Mouse (Mus musculus) intestine, embryonic 16.5 days (tissue): ENCODE results near the gene Gm21852. TPM values are rescaled to one million over a fixed set of nuclear protein-coding genes. Genes with fewer than 3 reads are reported as not detected.
"Not testable (repeated sequence)": the region's sequence is repeated elsewhere in the genome, so short reads cannot be mapped to it uniquely, and the experiment has no call there.

Source experiments
- ATAC-seq: fragments of 200-750 bp; cut with Nextera tagmentation; 2 replicates; pipeline ENCODE4 v1.8.0; 2017; ENCODE audit warnings: moderate TSS enrichment, moderate library complexity
- H3K27ac ChIP-seq: fragments of 300-500 bp; sonication (generic); 2 replicates; pipeline ENCODE4 v1.5.1; 2014; ENCODE audit warnings: mild to moderate bottlenecking, low read length
- H3K27me3 ChIP-seq: fragments of 300-500 bp; sonication (generic); replicated peaks from 2 replicates; pipeline ENCODE4 v1.6.1; 2014; ENCODE audit warnings: low read length, control low read depth, mixed read lengths; ENCODE audit not compliant: control insufficient read depth, insufficient read depth
- H3K36me3 ChIP-seq: fragments of 300-500 bp; sonication (generic); 2 replicates; pipeline ENCODE4 v1.6.1; 2014; ENCODE audit warnings: low read length, control low read depth; ENCODE audit not compliant: control insufficient read depth, insufficient read depth
- H3K4me1 ChIP-seq: fragments of 300-500 bp; sonication (generic); 2 replicates; pipeline ENCODE4 v1.6.1; 2014; ENCODE audit warnings: low read length, control low read depth, mixed read lengths; ENCODE audit not compliant: control insufficient read depth, insufficient read depth
- H3K4me2 ChIP-seq: fragments of 300-500 bp; sonication (generic); 2 replicates; pipeline ENCODE4 v1.6.1; 2014; ENCODE audit warnings: low read depth, low read length, control low read depth
- H3K4me3 ChIP-seq: fragments of 300-500 bp; sonication (generic); 2 replicates; pipeline ENCODE4 v1.5.1; 2014; ENCODE audit warnings: mild to moderate bottlenecking, low read length
- H3K9ac ChIP-seq: fragments of 300-500 bp; sonication (generic); 2 replicates; pipeline ENCODE4 v1.6.1; 2014; ENCODE audit warnings: low read depth, low read length
- H3K9me3 ChIP-seq: fragments of 300-500 bp; sonication (generic); 2 replicates; pipeline ENCODE4 v1.6.1; 2016; ENCODE audit warnings: low read length, control low read depth; ENCODE audit not compliant: control insufficient read depth
- WGBS: fragments of 180-500 bp; shearing (Covaris S2); extraction: QIAGEN DNeasy Blood & Tissue Kit; methylation state at CpG from one replicate; pipeline ENCODE4 v1.1.7; 2014; 5-methylcytosine and 5-hydroxymethylcytosine counted together
- microRNA-seq: library from miRNA; unstranded; fragments of <30 nt; microRNA quantifications from one replicate; pipeline ENCODE4, GENCODE M21; 2016
- polyA plus RNA-seq: library from polyadenylated mRNA; unstranded; fragments of >200 nt; fragmentation: Nextera tagmentation; extraction: Ambion mirVana; gene quantifications from 2 replicates; pipeline ENCODE4 v1.2.1, GENCODE M21; 2015

Gm21852 gene
- polyA plus RNA-seq, result not detected in 2 replicates

- H3K4me2 ChIP-seq, H3K9me3 ChIP-seq, H3K27ac ChIP-seq, H3K36me3 ChIP-seq, H3K9ac ChIP-seq, H3K4me1 ChIP-seq, H3K27me3 ChIP-seq, ATAC-seq, H3K4me3 ChIP-seq: not testable (repeated sequence)
- no CpG with 5 or more reads among the region's 3 CpGs for WGBS
These were observed at the start of gene Gm21852 for GRCm38 (mm10) chrY:40651896-40652295. TSS of gene Gm21852 (minus strand) at chrY:40651996.

Small RNA genes within 50 kb of the gene (microRNA-seq; reads per million reads assigned to microRNA genes)
- gene Gm27466 (not detected), gene Gm28018 (not detected)

Other genes with a start within 250 kb of the Gm21852 start
- gene Gm21797, start 123.8 kb upstream of the Gm21852 start, polyA plus RNA-seq, result not detected in 2 replicates
- gene Gm20795, start 152.9 kb upstream of the Gm21852 start, polyA plus RNA-seq, result not detected in 2 replicates